Mouse (Mus musculus): ENCODE results near the gene Cd59b. TPM values are rescaled to one million over a fixed set of nuclear protein-coding genes. Genes with fewer than 3 reads are reported as not detected.

Cd59b gene
- polyA plus RNA-seq, 1 experiment from 2014 or later, result 1.9 TPM

- H3K27me3 ChIP-seq (ENCODE audit: control insufficient read depth, insufficient read depth, low read length), result no peaks in the 10 kb centered on the region
- ATAC-seq (ENCODE audit: low FRiP score), result no peak
- H3K4me3 ChIP-seq (ENCODE audit: low read depth, low read length), result no peak overlapping the region
- no peak overlapping the region for H3K4me2 ChIP-seq
- no peaks in the 10 kb centered on the region for H3K9me3 ChIP-seq (ENCODE audit: control insufficient read depth, low read length)
- no peak overlapping the region for H3K9ac ChIP-seq (ENCODE audit: low read length)
- no peaks in the 10 kb centered on the region for H3K4me1 ChIP-seq (ENCODE audit: control insufficient read depth, insufficient read depth, low read length)
- WGBS, result 81% methylated on average over 6 of the region's 6 CpGs
- peak; percentile 33 for DNase-seq (ENCODE audit: low spot score, missing footprints)
- H3K36me3 ChIP-seq (ENCODE audit: control insufficient read depth, insufficient read depth, low read length), result no peaks in the 10 kb centered on the region
- no peak overlapping the region for H3K27ac ChIP-seq (ENCODE audit: low read depth, low read length)
Observed at GRCm38 (mm10) chr2:104130165-104130564, 60.5 kb downstream of the Cd59b start.

GRCm38 (mm10) chr2:104130969-104131368, 61.3 kb downstream of the Cd59b start:
- H3K9ac ChIP-seq (ENCODE audit: low read length), result no peak overlapping the region
- WGBS, result 62% methylated on average over 3 of the region's 3 CpGs
- no peak overlapping the region for H3K27ac ChIP-seq (ENCODE audit: low read depth, low read length)
- no peaks in the 10 kb centered on the region for H3K36me3 ChIP-seq (ENCODE audit: control insufficient read depth, insufficient read depth, low read length)
- no peaks in the 10 kb centered on the region for H3K4me1 ChIP-seq (ENCODE audit: control insufficient read depth, insufficient read depth, low read length)
- H3K4me3 ChIP-seq (ENCODE audit: low read depth, low read length), result no peak overlapping the region
- H3K9me3 ChIP-seq (ENCODE audit: control insufficient read depth, low read length), result no peaks in the 10 kb centered on the region
- ATAC-seq (ENCODE audit: low FRiP score), result no peak
- H3K27me3 ChIP-seq (ENCODE audit: control insufficient read depth, insufficient read depth, low read length), result no peaks in the 10 kb centered on the region
- no peak overlapping the region for H3K4me2 ChIP-seq
- peak; percentile 87 for DNase-seq (ENCODE audit: low spot score, missing footprints)

- Histone ChIP-seq H3K27me3 (ENCODE audit: control insufficient read depth, insufficient read depth, low read length) (no peaks in the 10 kb centered on the region), H3K4me1 (ENCODE audit: control insufficient read depth, insufficient read depth, low read length) (no peaks in the 10 kb centered on the region), H3K36me3 (ENCODE audit: control insufficient read depth, insufficient read depth, low read length) (no peaks in the 10 kb centered on the region), H3K27ac (ENCODE audit: low read depth, low read length) (no peak overlapping the region), H3K9me3 (ENCODE audit: control insufficient read depth, low read length) (no peaks in the 10 kb centered on the region), H3K4me3 (ENCODE audit: low read depth, low read length) (no peak overlapping the region), H3K4me2 (no peak overlapping the region), H3K9ac (ENCODE audit: low read length) (no peak overlapping the region)
- DNase-seq (ENCODE audit: low spot score, missing footprints) (peak; percentile 26), ATAC-seq (ENCODE audit: low FRiP score) (no peak)
- 77% methylated on average over 7 of the region's 7 CpGs for WGBS
Observed at GRCm38 (mm10) chr2:104132266-104132859, 62.7 kb downstream of the Cd59b start.

GRCm38 (mm10) chr2:104133042-104133810, 63.6 kb downstream of the Cd59b start:
- Histone ChIP-seq H3K4me2 (no peak overlapping the region), H3K36me3 (ENCODE audit: control insufficient read depth, insufficient read depth, low read length) (no peaks in the 10 kb centered on the region), H3K27ac (ENCODE audit: low read depth, low read length) (no peak overlapping the region), H3K9ac (ENCODE audit: low read length) (no peak overlapping the region), H3K9me3 (ENCODE audit: control insufficient read depth, low read length) (no peaks in the 10 kb centered on the region), H3K4me1 (ENCODE audit: control insufficient read depth, insufficient read depth, low read length) (no peaks in the 10 kb centered on the region), H3K27me3 (ENCODE audit: control insufficient read depth, insufficient read depth, low read length) (no peaks in the 10 kb centered on the region), H3K4me3 (ENCODE audit: low read depth, low read length) (no peak overlapping the region)
- DNase-seq (ENCODE audit: low spot score, missing footprints) (peak; percentile 44), ATAC-seq (ENCODE audit: low FRiP score) (no peak)
- 47% methylated on average over 11 of the region's 12 CpGs for WGBS

- 54% methylated on average over 8 of the region's 8 CpGs for WGBS
- Histone ChIP-seq H3K27me3 (ENCODE audit: control insufficient read depth, insufficient read depth, low read length) (no peaks in the 10 kb centered on the region), H3K36me3 (ENCODE audit: control insufficient read depth, insufficient read depth, low read length) (no peaks in the 10 kb centered on the region), H3K27ac (ENCODE audit: low read depth, low read length) (no peak overlapping the region), H3K4me1 (ENCODE audit: control insufficient read depth, insufficient read depth, low read length) (no peaks in the 10 kb centered on the region), H3K4me3 (ENCODE audit: low read depth, low read length) (no peak overlapping the region), H3K9ac (ENCODE audit: low read length) (no peak overlapping the region), H3K4me2 (no peak overlapping the region), H3K9me3 (ENCODE audit: control insufficient read depth, low read length) (no peaks in the 10 kb centered on the region)
- DNase-seq (ENCODE audit: low spot score, missing footprints) (peak; percentile 91), ATAC-seq (ENCODE audit: low FRiP score) (peak; percentile 59; the same call in 1 of the 2 replicates)
Observed at GRCm38 (mm10) chr2:104134150-104135056, 64.8 kb downstream of the Cd59b start.

- Histone ChIP-seq H3K9me3 (ENCODE audit: control insufficient read depth, low read length) (no peaks in the 10 kb centered on the region), H3K27me3 (ENCODE audit: control insufficient read depth, insufficient read depth, low read length) (no peaks in the 10 kb centered on the region), H3K27ac (ENCODE audit: low read depth, low read length) (no peak overlapping the region), H3K9ac (ENCODE audit: low read length) (no peak overlapping the region), H3K4me2 (no peak overlapping the region), H3K4me3 (ENCODE audit: low read depth, low read length) (no peak overlapping the region), H3K36me3 (ENCODE audit: control insufficient read depth, insufficient read depth, low read length) (no peaks in the 10 kb centered on the region), H3K4me1 (ENCODE audit: control insufficient read depth, insufficient read depth, low read length) (no peaks in the 10 kb centered on the region)
- WGBS, result 64% methylated on average over 2 of the region's 2 CpGs
- no peak for ATAC-seq (ENCODE audit: low FRiP score)
- DNase-seq (ENCODE audit: low spot score, missing footprints), result no peak
Observed at GRCm38 (mm10) chr2:104135920-104136319, 66.3 kb downstream of the Cd59b start.

Other genes with a start within 250 kb of the Cd59b start
- gene Lmo2, start 111.9 kb upstream of the Cd59b start, polyA plus RNA-seq (2014; fragmentation: Nextera tagmentation; extraction: Ambion mirVana), result 25.8 and 28.6 TPM in 2 replicates
- 60.1 and 72.8 TPM in 2 replicates for gene Fbxo3, start 42.1 kb upstream of the Cd59b start, polyA plus RNA-seq (2014; fragmentation: Nextera tagmentation; extraction: Ambion mirVana)
- 1.1 and 1.5 TPM in 2 replicates for gene 4931422A03Rik, start 41.5 kb upstream of the Cd59b start, polyA plus RNA-seq (2014; fragmentation: Nextera tagmentation; extraction: Ambion mirVana)
- gene Gm10912, start 4.0 kb upstream of the Cd59b start, polyA plus RNA-seq (2014; fragmentation: Nextera tagmentation; extraction: Ambion mirVana), result not detected in 2 replicates
- gene Gm10799, start 1.3 kb upstream of the Cd59b start, polyA plus RNA-seq (2014; fragmentation: Nextera tagmentation; extraction: Ambion mirVana), result not detected in 2 replicates
- 29.2 and 31.2 TPM in 2 replicates for gene Cd59a, start 26.0 kb downstream of the Cd59b start, polyA plus RNA-seq (2014; fragmentation: Nextera tagmentation; extraction: Ambion mirVana)
- gene A930018P22Rik, start 52.9 kb downstream of the Cd59b start, polyA plus RNA-seq (2014; fragmentation: Nextera tagmentation; extraction: Ambion mirVana), result 0.16 and 0.34 TPM in 2 replicates

Data from midbrain, embryonic 11.5 days (tissue).